In genomic region chr3:45379541-45379971, GRCm38 (mm10) we compare ENCODE assay signal across 8 mouse cellular contexts. TPM values are rescaled to one million over a fixed set of nuclear protein-coding genes. Genes with fewer than 3 reads are reported as not detected.
DNase-seq lines count a peak whose midpoint lies in the region; ATAC-seq and TF ChIP-seq lines count a peak whose summit lies in the region.

No protein-coding gene starts in this region.

- TF ChIP-seq CTCF in gastrocnemius, adult 2 months (IDR thresholded peaks at IDR 0.05) = no peak
- no peak for TF ChIP-seq CTCF in heart, postnatal 0 days (IDR thresholded peaks at IDR 0.05; ENCODE audit: low read depth)

- peak overlapping the region; percentile 76 for H3K4me3 ChIP-seq in gastrocnemius, adult 2 months
- peak overlapping the region; percentile 35 for H3K4me3 ChIP-seq in megakaryocyte, embryonic 14.5 days (replicated peaks)
- H3K4me3 ChIP-seq in heart, postnatal 0 days (ENCODE audit: low read depth, low read length) = peak overlapping the region; percentile 54
- H3K4me3 ChIP-seq in midbrain, embryonic 11.5 days (ENCODE audit: low read depth, low read length) = peak overlapping the region; percentile 61

- no peak overlapping the region for H3K27ac ChIP-seq in gastrocnemius, adult 2 months
- H3K27ac ChIP-seq in heart, postnatal 0 days (ENCODE audit: low read depth) = no peak overlapping the region
- H3K27ac ChIP-seq in midbrain, embryonic 11.5 days (ENCODE audit: low read depth, low read length) = no peak overlapping the region

- WGBS in heart, postnatal 0 days = 3% methylated on average over 29 of the region's 29 CpGs
- WGBS in midbrain, embryonic 11.5 days = 2% methylated on average over 26 of the region's 29 CpGs

- intact Hi-C loops in gastrocnemius, adult 2 months (cut with DNase I) = no loop called here

- H3K4me2 ChIP-seq in heart, postnatal 0 days (ENCODE audit: low read depth, low read length) = peak overlapping the region; percentile 98
- H3K4me2 ChIP-seq in midbrain, embryonic 11.5 days = peak overlapping the region; percentile 93

- TF ChIP-seq EP300 in heart, postnatal 0 days (IDR thresholded peaks at IDR 0.05; ENCODE audit: low read depth) = no peak

- H3K9me3 ChIP-seq in megakaryocyte, embryonic 14.5 days = peaks cover 28% of the 10 kb centered on the region
- H3K9me3 ChIP-seq in heart, postnatal 0 days (replicated peaks; ENCODE audit: control insufficient read depth, low read length) = no peaks in the 10 kb centered on the region
- H3K9me3 ChIP-seq in midbrain, embryonic 11.5 days (ENCODE audit: control insufficient read depth, low read length) = no peaks in the 10 kb centered on the region

- H3K27me3 ChIP-seq in megakaryocyte, embryonic 14.5 days (replicated peaks) = peaks cover 72% of the 10 kb centered on the region
- peaks cover 74% of the 10 kb centered on the region for H3K27me3 ChIP-seq in heart, postnatal 0 days (ENCODE audit: control insufficient read depth, insufficient read depth, low read length)
- H3K27me3 ChIP-seq in midbrain, embryonic 11.5 days (ENCODE audit: control insufficient read depth, insufficient read depth, low read length) = peaks cover 22% of the 10 kb centered on the region

- H3K36me3 ChIP-seq in megakaryocyte, embryonic 14.5 days (replicated peaks; ENCODE audit: low read length) = no peaks in the 10 kb centered on the region
- no peaks in the 10 kb centered on the region for H3K36me3 ChIP-seq in heart, postnatal 0 days (replicated peaks; ENCODE audit: control insufficient read depth, insufficient read depth, low read length)
- no peaks in the 10 kb centered on the region for H3K36me3 ChIP-seq in midbrain, embryonic 11.5 days (ENCODE audit: control insufficient read depth, insufficient read depth, low read length)

- peaks cover 57% of the 10 kb centered on the region for H3K4me1 ChIP-seq in megakaryocyte, embryonic 14.5 days
- H3K4me1 ChIP-seq in heart, postnatal 0 days (ENCODE audit: control insufficient read depth, insufficient read depth) = peaks cover 20% of the 10 kb centered on the region
- H3K4me1 ChIP-seq in midbrain, embryonic 11.5 days (ENCODE audit: control insufficient read depth, insufficient read depth, low read length) = peaks cover 7% of the 10 kb centered on the region; the same call in 1 of the 2 replicates

- peak; percentile 23 for DNase-seq in gastrocnemius, adult 2 months
- DNase-seq in gastrocnemius, adult 18-20 months (ENCODE audit: low spot score) = no peak
- no peak for DNase-seq in heart, postnatal 0 days (ENCODE audit: low spot score)
- DNase-seq in midbrain, embryonic 11.5 days (ENCODE audit: low spot score, missing footprints) = peak; percentile 96
- DNase-seq in frontal cortex, postnatal 36 days (ENCODE audit: low spot score in 2 of 2) = no peak
- DNase-seq in urinary bladder, postnatal 10 days (ENCODE audit: low spot score) = no peak

- no peak for ATAC-seq in megakaryocyte, adult 5-6 weeks (ENCODE audit: poor library complexity, severe bottlenecking)
- no peak for ATAC-seq in heart, postnatal 0 days (ENCODE audit: insufficient read depth, low read depth)
- ATAC-seq in midbrain, embryonic 11.5 days (ENCODE audit: low FRiP score) = no peak

- H3K9ac ChIP-seq in heart, postnatal 0 days (replicated peaks; ENCODE audit: low read depth, low read length) = no peak overlapping the region
- H3K9ac ChIP-seq in midbrain, embryonic 11.5 days (ENCODE audit: low read length) = peak overlapping the region; percentile 48; the same call in 1 of the 2 replicates

RNA-seq across cellular contexts. Expression of gene Pcdh10, which starts 1.4 kb away (rescaled TPM):
- total RNA-seq in gastrocnemius, adult 2 months (2021) = under 1 TPM; 0.05 to 0.06 TPM
- total RNA-seq in gastrocnemius, adult 18-20 months (2021) = under 1 TPM; 0.07 to 0.28 TPM
- 0.02 TPM in 1 of 2 replicates, not detected in the other for polyA plus RNA-seq in megakaryocyte, embryonic 14.5 days (2012; ENCODE audit: insufficient read depth, low replicate concordance)
- total RNA-seq in megakaryocyte, adult 5-6 weeks (2015) = not detected in 2 replicates
- total RNA-seq in megakaryocyte, adult 5-6 weeks (2017) = not detected in 2 replicates
- 0.19 and 3.8 TPM in 2 replicates for total RNA-seq in heart, postnatal 0 days (2014; rRNA removed; ENCODE audit: low replicate concordance)
- polyA plus RNA-seq in heart, postnatal 0 days (2015; fragmentation: Nextera tagmentation; extraction: Ambion mirVana) = 0.01 TPM in 1 of 2 replicates, not detected in the other
- 4.2 and 4.4 TPM in 2 replicates for polyA plus RNA-seq in midbrain, embryonic 11.5 days (2014; fragmentation: Nextera tagmentation; extraction: Ambion mirVana)

Comparison
In these comparisons a context has a peak if more than half of its experiments do, and no peak if none do; other contexts are left out.
1. DNase-seq: peak in gastrocnemius, adult 2 months (single experiment) and midbrain, embryonic 11.5 days (single experiment); none in gastrocnemius, adult 18-20 months (single experiment), heart, postnatal 0 days (single experiment), frontal cortex, postnatal 36 days (0 of 2) and urinary bladder, postnatal 10 days (single experiment).
2. Peak in every context shown above with its lines, with median percentiles within 50 percentile points of each other: H3K4me3 ChIP-seq.